Mouse (Mus musculus): ENCODE results near the gene Slc44a4. TPM values are rescaled to one million over a fixed set of nuclear protein-coding genes. Genes with fewer than 3 reads are reported as not detected.
"Not testable (repeated sequence)": the region's sequence is repeated elsewhere in the genome, so short reads cannot be mapped to it uniquely, and the experiment has no call there.

Gene Slc44a4
- polyA plus RNA-seq, 1 experiment from 2014 or later, result 0.69 TPM

DNA sequence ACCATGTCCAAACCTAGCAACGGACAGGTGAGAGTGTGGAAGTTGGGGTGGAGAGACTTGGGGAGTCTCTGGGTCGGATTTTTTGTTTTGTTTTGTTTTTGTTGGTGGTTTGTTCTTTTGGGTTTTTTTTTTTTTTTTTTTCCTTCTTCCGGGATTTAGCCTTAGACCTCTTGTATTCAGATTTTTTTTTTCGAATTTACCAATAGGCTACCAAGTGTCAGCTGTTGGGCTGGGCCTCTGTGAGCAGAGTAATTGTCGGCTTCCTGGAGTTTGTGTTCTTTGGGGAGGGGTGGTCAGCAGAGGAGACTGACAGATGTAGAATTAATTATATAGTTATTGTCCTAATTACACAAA lies 14.4 kb upstream of the Slc44a4 start:
- under 1% methylated on average over 5 of the region's 5 CpGs for WGBS
- H3K9me3 ChIP-seq (replicated peaks), result no peaks in the 10 kb centered on the region
- no peak for ATAC-seq (ENCODE audit: insufficient number of reproducible peaks, low FRiP score, low TSS enrichment, low read depth)
- no peaks in the 10 kb centered on the region for H3K27me3 ChIP-seq
- H3K4me2 ChIP-seq (replicated peaks), result peak overlapping the region; percentile 70
- H3K4me3 ChIP-seq (replicated peaks), result peak overlapping the region; percentile 85
- peak overlapping the region; percentile 97 for H3K27ac ChIP-seq (replicated peaks)
- peaks cover 39% of the 10 kb centered on the region for H3K36me3 ChIP-seq
- peaks cover 30% of the 10 kb centered on the region for H3K4me1 ChIP-seq
- H3K9ac ChIP-seq, result peak overlapping the region; percentile 90

DNA sequence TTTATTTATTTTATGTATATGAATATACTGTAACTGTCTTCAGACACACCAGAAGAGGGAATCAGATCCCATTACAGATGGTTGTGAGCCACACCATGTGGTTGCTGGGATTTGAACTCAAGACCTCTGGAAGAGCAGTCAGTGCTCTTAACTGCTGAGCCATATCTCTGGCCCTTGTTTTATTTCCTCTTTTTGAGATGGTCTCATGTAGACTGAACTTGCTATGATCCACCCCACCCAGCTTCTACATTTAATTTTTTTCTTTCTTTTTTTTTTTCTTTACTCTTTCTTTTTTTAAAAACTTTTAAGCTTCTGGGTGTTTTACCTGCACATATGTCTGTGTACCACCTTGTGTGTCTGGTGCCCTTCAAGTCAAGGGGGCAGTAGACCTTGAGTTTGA lies 13.4 kb upstream of the Slc44a4 start:
- ATAC-seq (ENCODE audit: insufficient number of reproducible peaks, low FRiP score, low TSS enrichment, low read depth); H3K9me3 ChIP-seq (replicated peaks); H3K27ac ChIP-seq (replicated peaks); H3K27me3 ChIP-seq; H3K4me3 ChIP-seq (replicated peaks); H3K9ac ChIP-seq; H3K4me2 ChIP-seq (replicated peaks): not testable (repeated sequence)
- Histone ChIP-seq H3K4me1 (peaks cover 20% of the 10 kb centered on the region), H3K36me3 (peaks cover 48% of the 10 kb centered on the region)

DNA sequence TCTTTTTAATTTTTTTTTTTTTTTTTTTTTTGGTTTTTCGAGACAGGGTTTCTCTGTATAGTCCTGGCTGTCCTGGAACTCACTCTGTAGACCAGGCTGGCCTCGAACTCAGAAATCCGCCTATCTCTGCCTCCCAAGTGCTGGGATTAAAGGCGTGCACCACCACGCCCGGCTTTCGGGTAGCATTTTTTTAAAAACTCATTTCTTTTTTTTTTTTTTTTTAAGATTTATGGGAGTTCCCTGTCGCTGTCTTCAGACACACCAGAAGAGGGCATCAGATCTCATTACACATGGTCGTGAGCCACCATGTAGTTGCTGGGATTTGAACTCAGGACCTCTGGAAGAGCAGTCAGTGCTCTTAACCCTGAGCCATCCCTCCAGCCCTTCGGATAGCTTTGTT lies 12.3 kb upstream of the Slc44a4 start:
- H3K9ac ChIP-seq; ATAC-seq (ENCODE audit: insufficient number of reproducible peaks, low FRiP score, low TSS enrichment, low read depth); H3K4me3 ChIP-seq (replicated peaks); H3K27me3 ChIP-seq; H3K9me3 ChIP-seq (replicated peaks); H3K27ac ChIP-seq (replicated peaks); H3K4me2 ChIP-seq (replicated peaks): not testable (repeated sequence)
- 88% methylated on average over 9 of the region's 10 CpGs for WGBS
- Histone ChIP-seq H3K36me3 (peaks cover 56% of the 10 kb centered on the region), H3K4me1 (peaks cover 10% of the 10 kb centered on the region)

DNA sequence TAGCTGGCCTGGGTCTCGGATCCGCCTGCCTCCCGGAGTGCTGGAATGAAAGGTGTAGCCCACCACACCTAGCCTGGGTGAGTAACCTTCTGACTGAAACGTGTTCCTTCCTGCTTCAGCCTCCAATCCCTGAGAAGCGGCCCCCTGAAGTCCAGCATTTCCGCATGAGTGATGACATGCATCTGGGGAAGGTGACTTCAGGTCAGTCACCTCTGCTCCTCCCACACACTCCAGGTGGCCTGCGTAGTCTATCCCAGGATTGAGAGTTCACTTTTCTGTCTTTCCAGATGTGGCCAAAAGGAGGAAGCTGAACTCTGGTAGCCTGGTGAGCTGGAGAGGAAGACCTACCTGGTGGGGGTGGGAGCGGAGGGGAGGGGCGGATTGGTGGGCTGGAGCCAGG lies 11.4 kb upstream of the Slc44a4 start:
- Histone ChIP-seq H3K4me1 (peaks cover under 1% of the 10 kb centered on the region), H3K27ac (replicated peaks) (no peak overlapping the region), H3K4me2 (replicated peaks) (no peak overlapping the region), H3K27me3 (no peaks in the 10 kb centered on the region), H3K9me3 (replicated peaks) (no peaks in the 10 kb centered on the region), H3K36me3 (peaks cover 66% of the 10 kb centered on the region), H3K4me3 (replicated peaks) (no peak overlapping the region), H3K9ac (no peak overlapping the region)
- 91% methylated on average over 9 of the region's 9 CpGs for WGBS
- ATAC-seq (ENCODE audit: insufficient number of reproducible peaks, low FRiP score, low TSS enrichment, low read depth), result no peak

DNA sequence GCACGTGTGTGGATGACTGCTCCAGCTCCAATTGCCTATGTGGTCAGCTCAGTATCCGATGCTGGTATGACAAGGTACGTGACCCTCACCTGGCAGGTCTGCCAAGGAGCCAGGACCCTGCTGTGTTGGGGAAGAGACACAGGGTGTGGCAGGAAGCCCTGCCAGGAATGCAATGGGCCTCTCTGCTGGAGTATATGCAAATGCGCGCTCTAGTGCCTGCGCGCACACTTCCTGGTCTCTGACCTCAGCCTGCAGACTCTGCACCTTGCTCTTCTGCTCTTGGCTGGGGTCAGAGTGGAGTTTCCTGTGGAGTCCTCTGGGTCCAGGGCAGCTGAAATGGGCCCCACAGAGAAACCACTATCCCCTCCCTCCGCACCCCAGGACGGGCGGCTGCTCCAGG lies 3.3 kb upstream of the Slc44a4 start:
- H3K36me3 ChIP-seq, result peaks cover 80% of the 10 kb centered on the region
- H3K9ac ChIP-seq, result no peak overlapping the region
- 76% methylated on average over 10 of the region's 10 CpGs for WGBS
- H3K9me3 ChIP-seq (replicated peaks), result no peaks in the 10 kb centered on the region
- H3K27ac ChIP-seq (replicated peaks), result no peak overlapping the region
- no peak for ATAC-seq (ENCODE audit: insufficient number of reproducible peaks, low FRiP score, low TSS enrichment, low read depth)
- no peak overlapping the region for H3K4me3 ChIP-seq (replicated peaks)
- H3K4me2 ChIP-seq (replicated peaks), result no peak overlapping the region
- peaks cover 17% of the 10 kb centered on the region for H3K4me1 ChIP-seq
- no peaks in the 10 kb centered on the region for H3K27me3 ChIP-seq

DNA sequence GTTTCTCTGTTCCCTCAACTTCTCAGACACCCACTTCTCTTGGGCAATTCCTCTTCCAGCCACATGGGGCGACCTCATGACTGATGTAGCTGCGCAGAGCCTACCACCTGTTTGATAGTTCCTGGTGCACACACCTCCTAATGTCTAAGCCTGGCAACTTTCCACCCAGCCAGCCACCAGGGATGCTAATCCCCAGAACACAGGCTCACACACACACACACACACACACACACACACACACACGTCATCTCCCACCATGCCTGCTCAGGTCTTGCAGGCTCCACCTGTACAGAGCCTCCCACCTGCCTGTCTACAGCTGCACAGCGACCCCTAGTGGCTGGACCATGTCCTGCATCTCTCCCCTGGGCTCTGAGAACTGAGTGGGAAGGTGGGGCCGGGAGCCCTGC lies 2.3 kb upstream of the Slc44a4 start:
- ATAC-seq (ENCODE audit: insufficient number of reproducible peaks, low FRiP score, low TSS enrichment, low read depth), result peak; percentile 48
- H3K4me1 ChIP-seq, result peaks cover 17% of the 10 kb centered on the region
- no peaks in the 10 kb centered on the region for H3K9me3 ChIP-seq (replicated peaks)
- H3K4me2 ChIP-seq (replicated peaks), result no peak overlapping the region
- H3K4me3 ChIP-seq (replicated peaks), result no peak overlapping the region
- H3K27me3 ChIP-seq, result no peaks in the 10 kb centered on the region
- 43% methylated on average over 5 of the region's 5 CpGs for WGBS
- H3K9ac ChIP-seq, result no peak overlapping the region
- no peak overlapping the region for H3K27ac ChIP-seq (replicated peaks)
- peaks cover 70% of the 10 kb centered on the region for H3K36me3 ChIP-seq

DNA sequence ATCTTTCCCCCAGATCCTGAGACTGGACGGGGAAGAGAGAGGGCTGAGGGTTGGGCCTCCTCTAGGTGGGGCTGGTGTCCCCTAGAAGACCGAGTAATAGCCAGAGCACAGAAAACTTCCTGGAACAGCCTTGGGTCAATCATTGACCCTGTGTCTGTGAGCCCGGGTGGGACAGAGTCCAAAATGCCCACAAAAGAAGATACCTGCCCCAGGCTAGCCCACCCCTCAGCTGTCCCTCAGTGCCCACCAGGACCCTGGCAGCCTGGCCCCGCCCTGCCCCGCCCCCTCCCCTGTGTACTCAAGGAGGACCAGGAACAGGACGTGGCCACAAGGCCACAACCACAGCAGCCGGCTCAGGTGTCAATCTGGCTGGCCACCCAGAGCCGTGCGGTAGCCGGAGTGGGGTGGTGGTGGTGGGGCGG lies 1.2 kb downstream of the Slc44a4 start:
- Histone ChIP-seq H3K4me1 (peaks cover 17% of the 10 kb centered on the region), H3K27ac (replicated peaks) (no peak overlapping the region), H3K4me3 (replicated peaks) (no peak overlapping the region), H3K9ac (no peak overlapping the region), H3K4me2 (replicated peaks) (no peak overlapping the region), H3K9me3 (replicated peaks) (no peaks in the 10 kb centered on the region), H3K27me3 (no peaks in the 10 kb centered on the region), H3K36me3 (peaks cover 35% of the 10 kb centered on the region)
- ATAC-seq (ENCODE audit: insufficient number of reproducible peaks, low FRiP score, low TSS enrichment, low read depth), result no peak
- WGBS, result 18% methylated on average over 10 of the region's 11 CpGs

DNA sequence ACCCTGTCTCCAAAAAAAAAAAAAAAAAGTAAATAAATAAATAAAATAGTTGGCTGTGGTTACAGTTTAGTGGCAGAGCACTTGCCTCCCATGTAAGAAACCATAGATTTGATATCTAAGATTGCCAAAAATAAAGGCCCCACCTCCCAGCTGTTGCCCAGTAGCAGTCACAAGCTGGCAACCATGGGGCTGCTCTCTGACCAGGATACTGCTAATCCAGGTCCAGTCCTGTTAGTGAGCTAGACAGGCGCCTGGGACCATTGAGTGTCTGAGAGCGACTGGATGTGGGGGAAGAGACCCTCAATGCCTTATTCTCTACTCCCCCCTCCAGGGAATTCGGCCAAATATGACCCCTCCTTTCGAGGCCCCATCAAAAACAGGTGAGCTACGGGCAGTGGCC lies 2.0 kb downstream of the Slc44a4 start:
- Histone ChIP-seq H3K4me3 (replicated peaks) (no peak overlapping the region), H3K27ac (replicated peaks) (no peak overlapping the region), H3K9ac (no peak overlapping the region), H3K4me2 (replicated peaks) (no peak overlapping the region), H3K9me3 (replicated peaks) (no peaks in the 10 kb centered on the region), H3K4me1 (peaks cover 13% of the 10 kb centered on the region), H3K36me3 (peaks cover 27% of the 10 kb centered on the region), H3K27me3 (no peaks in the 10 kb centered on the region)
- WGBS, result 79% methylated on average over 5 of the region's 5 CpGs
- ATAC-seq (ENCODE audit: insufficient number of reproducible peaks, low FRiP score, low TSS enrichment, low read depth), result no peak

DNA sequence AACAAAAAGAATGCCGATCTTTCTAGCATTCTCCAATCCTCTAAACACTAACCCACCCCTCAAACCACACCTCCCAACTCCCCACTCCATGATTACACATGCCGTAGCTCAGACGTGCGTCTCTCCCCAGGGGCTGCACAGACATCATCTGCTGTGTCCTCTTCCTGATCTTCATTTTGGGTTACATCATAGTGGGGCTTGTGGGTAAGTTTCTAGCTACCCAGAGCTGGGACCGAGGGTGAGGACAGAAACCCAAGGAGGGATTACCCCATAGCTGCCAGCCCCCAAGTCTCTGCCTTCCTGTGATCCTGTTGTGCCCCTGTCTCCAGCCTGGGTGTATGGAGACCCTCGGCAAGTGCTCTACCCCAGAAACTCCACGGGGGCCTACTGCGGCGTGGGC lies 2.9 kb downstream of the Slc44a4 start:
- peaks cover 18% of the 10 kb centered on the region for H3K36me3 ChIP-seq
- H3K9me3 ChIP-seq (replicated peaks), result no peaks in the 10 kb centered on the region
- ATAC-seq (ENCODE audit: insufficient number of reproducible peaks, low FRiP score, low TSS enrichment, low read depth), result no peak
- H3K4me1 ChIP-seq, result peaks cover 12% of the 10 kb centered on the region
- H3K9ac ChIP-seq, result no peak overlapping the region
- no peak overlapping the region for H3K27ac ChIP-seq (replicated peaks)
- H3K27me3 ChIP-seq, result no peaks in the 10 kb centered on the region
- 65% methylated on average over 9 of the region's 9 CpGs for WGBS
- no peak overlapping the region for H3K4me2 ChIP-seq (replicated peaks)
- no peak overlapping the region for H3K4me3 ChIP-seq (replicated peaks)

DNA sequence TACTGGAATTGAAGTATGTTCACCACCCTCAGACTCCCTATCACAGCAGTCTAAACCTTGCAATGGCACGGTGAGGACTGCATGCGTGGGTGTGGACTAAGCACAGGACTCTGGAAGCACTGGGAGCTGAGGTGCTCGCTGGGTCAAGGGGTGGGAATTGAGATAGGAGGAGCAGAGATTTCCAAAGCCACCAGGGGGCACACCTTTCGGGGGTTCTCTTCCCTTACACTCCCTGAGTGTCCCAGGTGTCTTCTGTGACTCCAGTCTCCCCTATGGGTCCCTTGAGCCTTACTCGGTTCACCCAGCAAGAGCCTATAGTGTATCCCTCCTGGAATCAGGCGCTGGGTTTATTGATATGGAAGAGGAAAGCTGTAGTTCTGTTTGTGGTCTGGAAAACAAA lies 8.7 kb downstream of the Slc44a4 start:
- 45% methylated on average over 6 of the region's 6 CpGs for WGBS
- H3K9ac ChIP-seq, result no peak overlapping the region
- no peak for ATAC-seq (ENCODE audit: insufficient number of reproducible peaks, low FRiP score, low TSS enrichment, low read depth)
- no peaks in the 10 kb centered on the region for H3K27me3 ChIP-seq
- no peak overlapping the region for H3K4me2 ChIP-seq (replicated peaks)
- H3K9me3 ChIP-seq (replicated peaks), result no peaks in the 10 kb centered on the region
- H3K4me1 ChIP-seq, result no peaks in the 10 kb centered on the region
- no peak overlapping the region for H3K4me3 ChIP-seq (replicated peaks)
- no peaks in the 10 kb centered on the region for H3K36me3 ChIP-seq
- H3K27ac ChIP-seq (replicated peaks), result no peak overlapping the region

DNA sequence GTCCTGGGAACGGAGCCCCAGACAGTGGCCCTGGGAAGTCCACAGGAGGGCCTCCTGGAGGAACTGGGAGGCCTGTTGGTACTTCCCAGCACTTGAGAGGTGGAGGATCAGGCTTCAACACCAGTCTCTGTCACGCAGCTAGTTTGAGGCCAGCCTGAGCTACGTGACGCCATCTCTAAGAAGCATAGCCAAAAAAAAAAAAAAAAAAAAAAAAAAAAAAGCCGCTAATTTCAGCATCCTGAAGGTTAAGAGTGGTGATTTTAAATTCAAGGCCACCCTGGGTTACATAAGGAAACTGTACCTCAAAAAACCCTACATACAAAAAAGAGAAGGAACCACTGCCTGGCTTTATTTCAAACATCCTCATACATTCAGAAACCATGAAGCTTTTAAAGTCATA lies 10.0 kb downstream of the Slc44a4 start:
- 64% methylated on average over 5 of the region's 5 CpGs for whole genome bisulfite sequencing

DNA sequence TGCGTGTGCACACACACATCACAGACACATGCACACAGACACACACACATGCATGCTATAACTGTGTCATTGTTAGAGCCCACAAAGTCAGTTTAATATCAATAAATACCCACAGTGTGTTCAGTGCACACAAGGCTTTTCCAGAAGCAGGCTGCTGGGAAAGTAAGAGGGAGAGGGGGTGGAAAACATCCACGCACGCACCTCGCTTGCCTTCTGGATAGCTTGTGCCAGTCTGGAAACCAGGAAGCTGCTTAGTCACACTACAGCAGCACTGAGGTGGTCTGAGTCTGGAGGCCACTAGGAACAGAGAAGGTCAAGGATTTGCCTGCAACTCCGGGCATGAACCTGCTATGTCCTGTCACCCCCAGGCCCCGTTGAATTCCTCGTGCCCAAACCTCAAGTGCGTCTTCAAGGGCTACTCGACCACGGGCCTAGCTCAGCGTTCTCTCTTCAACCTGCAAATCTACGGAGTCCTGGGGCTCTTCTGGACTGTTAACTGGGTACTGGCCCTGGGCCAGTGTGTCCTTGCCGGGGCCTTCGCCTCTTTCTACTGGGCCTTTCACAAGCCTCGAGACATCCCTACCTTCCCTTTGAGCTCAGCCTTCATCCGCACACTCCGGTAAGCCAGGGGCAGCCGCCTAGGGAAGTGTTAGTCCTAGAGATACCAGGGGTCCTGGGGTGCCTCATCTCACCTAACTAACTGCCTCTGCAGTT lies 13.2 kb downstream of the Slc44a4 start:
- 84% methylated on average over 18 of the region's 18 CpGs for WGBS
- Histone ChIP-seq H3K4me3 (replicated peaks) (no peak overlapping the region), H3K4me1 (peaks cover 13% of the 10 kb centered on the region), H3K9ac (no peak overlapping the region), H3K27me3 (no peaks in the 10 kb centered on the region), H3K4me2 (replicated peaks) (no peak overlapping the region), H3K27ac (replicated peaks) (no peak overlapping the region), H3K36me3 (no peaks in the 10 kb centered on the region), H3K9me3 (replicated peaks) (no peaks in the 10 kb centered on the region)
- ATAC-seq (ENCODE audit: insufficient number of reproducible peaks, low FRiP score, low TSS enrichment, low read depth), result no peak

More for the DNA sequence above, 10.0 kb downstream of the Slc44a4 start:
- no peak overlapping the region for H3K4me2 ChIP-seq (replicated peaks)
- no peaks in the 10 kb centered on the region for H3K36me3 ChIP-seq
- H3K4me1 ChIP-seq, result no peaks in the 10 kb centered on the region
- H3K4me3 ChIP-seq (replicated peaks), result no peak overlapping the region
- no peaks in the 10 kb centered on the region for H3K27me3 ChIP-seq
- no peak overlapping the region for H3K27ac ChIP-seq (replicated peaks)
- no peaks in the 10 kb centered on the region for H3K9me3 ChIP-seq (replicated peaks)
- ATAC-seq (ENCODE audit: insufficient number of reproducible peaks, low FRiP score, low TSS enrichment, low read depth), result no peak
- H3K9ac ChIP-seq, result no peak overlapping the region
